Mouse (Mus musculus): Measurements from ENCODE around the gene Pcyt1a. TPM values are rescaled to one million over a fixed set of nuclear protein-coding genes. Genes with fewer than 3 reads are reported as not detected.
"Not testable (repeated sequence)": the region's sequence is repeated elsewhere in the genome, so short reads cannot be mapped to it uniquely, and the experiment has no call there.

Pcyt1a gene
- total RNA-seq, 2 experiments from 2014 or later: 73.1 to 78.1 TPM

GRCm38 (mm10) chr16:32434066-32434465 lies 3.3 kb downstream of the Pcyt1a start:
- DNase-seq: peak; percentile 38

GRCm38 (mm10) chr16:32434691-32435090 lies 4.0 kb downstream of the Pcyt1a start:
- peak; percentile 29 for DNase-seq

DNA sequence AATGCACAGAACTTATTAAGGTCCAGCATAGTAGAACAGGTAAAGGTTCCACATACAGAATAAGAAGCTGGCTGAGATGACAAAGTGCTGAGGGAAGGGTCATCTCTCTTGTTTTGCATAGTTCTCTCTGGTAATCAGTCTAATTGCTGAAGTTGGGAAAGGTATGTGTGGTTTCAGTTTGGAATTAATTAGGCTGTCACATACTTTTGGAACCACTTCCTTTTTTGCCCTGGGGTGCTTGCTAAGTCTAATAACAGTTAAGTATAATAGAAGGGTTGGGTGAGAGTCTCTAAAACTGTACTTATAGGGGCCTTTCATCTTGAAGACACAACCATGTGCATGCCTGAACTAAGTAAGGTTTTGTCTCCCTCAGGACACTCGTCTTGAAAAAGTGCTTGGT lies 5.9 kb downstream of the Pcyt1a start:
- no peak for DNase-seq

- no peak for DNase-seq
Observed at GRCm38 (mm10) chr16:32437266-32437665, 6.5 kb downstream of the Pcyt1a start.

GRCm38 (mm10) chr16:32441432-32441831 lies 10.7 kb downstream of the Pcyt1a start:
- DNase-seq: no peak

GRCm38 (mm10) chr16:32444615-32445014 lies 13.9 kb downstream of the Pcyt1a start:
- not testable (repeated sequence) for DNase-seq

DNA sequence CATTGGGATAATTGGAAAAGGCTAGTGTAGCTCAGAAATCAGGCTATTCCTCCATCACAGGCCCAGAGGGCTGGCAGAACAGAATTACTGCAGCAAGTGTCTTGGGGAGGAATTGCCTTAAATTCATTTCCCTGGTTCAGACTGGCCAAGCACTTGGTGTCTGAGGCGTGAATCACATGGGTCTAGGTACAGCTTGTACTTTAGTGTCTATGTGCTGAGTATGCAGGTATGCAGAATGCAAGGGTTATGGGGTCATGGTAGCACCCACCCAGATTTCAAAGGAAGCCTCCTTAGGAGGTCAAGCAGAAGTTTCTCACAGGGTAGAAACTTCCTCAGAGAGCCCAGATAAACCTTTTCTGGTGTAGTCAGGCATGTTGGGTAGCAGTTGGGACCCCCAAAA lies 14.8 kb downstream of the Pcyt1a start:
- DNase-seq: no peak

GRCm38 (mm10) chr16:32446563-32447138 lies 15.9 kb downstream of the Pcyt1a start:
- DNase-seq: no peak

GRCm38 (mm10) chr16:32449665-32450064 lies 18.9 kb downstream of the Pcyt1a start:
- no peak for DNase-seq

DNA sequence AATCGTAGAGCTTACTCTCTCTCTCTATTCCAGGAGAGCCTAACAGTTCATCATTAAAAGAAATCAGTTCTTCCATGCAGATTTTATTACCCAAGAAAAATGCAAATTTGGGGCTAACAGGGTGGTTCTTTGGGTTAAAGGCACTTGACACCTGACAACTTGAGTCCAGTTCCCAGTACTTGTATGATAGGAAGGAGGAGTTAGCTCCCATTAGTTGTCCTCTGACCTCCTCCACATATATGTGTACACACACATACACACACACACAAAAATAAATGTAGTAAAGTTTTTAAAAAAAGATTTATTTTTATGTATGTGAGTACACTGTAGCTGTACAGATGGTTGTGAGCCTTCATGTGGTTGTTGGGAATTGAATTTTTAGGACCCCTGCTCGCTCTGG lies 19.4 kb downstream of the Pcyt1a start:
- DNase-seq: no peak

DNA sequence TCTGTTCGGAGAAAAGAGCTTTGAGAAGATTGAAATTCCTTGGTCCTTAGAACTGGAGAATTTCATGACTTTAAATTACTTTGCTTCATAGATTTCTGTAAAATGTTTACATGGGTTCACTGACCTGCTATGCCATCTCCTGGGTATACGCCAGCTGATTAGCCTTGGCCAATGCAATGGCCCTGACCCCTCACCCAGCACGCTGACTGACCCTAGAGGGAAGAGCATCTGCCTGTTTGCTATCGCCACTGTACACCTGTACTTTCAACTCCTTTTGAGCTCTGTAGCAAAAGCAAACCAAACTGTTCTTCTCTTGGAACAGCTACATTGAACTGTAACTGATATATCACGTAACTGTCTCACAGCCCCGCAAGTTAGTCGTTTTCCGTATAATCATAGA lies 22.4 kb downstream of the Pcyt1a start:
- DNase-seq: peak; percentile 26

DNA sequence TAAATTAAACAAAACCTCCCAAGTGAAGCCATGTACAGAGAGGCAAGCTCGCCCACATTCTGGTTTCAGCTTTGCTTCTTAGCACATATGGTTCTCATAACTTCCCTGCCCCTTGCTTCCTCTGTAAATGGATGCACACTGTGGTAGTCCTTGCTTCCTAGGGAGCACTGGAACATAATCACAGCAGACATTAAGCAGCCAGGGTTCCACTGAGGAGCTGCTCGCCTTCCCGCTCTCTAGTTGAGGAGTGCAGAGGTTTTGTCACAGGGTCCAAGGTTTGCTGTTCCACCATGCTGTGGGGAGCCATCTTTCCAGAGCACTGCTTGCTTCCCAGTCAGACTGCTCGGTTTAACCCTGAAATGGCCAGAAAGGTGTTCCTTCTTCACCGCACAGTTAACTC lies 23.9 kb downstream of the Pcyt1a start:
- DNase-seq: no peak

DNA sequence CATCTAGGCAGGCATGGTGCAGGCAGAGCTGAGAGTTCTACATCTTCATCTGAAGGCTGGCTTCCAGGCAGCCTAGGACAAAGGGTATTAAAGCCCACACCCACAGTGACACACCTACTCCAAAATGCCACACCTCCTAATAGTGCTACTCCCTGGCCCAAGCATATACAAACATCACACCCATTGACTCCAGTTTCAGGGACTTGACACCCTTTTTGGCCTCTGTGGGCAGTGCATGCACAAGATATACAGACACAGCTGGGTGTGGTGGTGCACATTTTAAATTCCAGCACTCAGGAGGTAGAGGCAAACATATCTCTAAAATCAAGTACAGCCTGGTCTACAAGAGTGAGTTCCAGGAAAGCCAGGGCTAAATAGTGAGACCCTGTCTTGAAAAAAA lies 25.4 kb downstream of the Pcyt1a start:
- DNase-seq: no peak

- DNase-seq: no peak
Observed at GRCm38 (mm10) chr16:32456761-32457160, 26.0 kb downstream of the Pcyt1a start.

GRCm38 (mm10) chr16:32457589-32458386 lies 27.1 kb downstream of the Pcyt1a start:
- peak; percentile 71 for DNase-seq

DNA sequence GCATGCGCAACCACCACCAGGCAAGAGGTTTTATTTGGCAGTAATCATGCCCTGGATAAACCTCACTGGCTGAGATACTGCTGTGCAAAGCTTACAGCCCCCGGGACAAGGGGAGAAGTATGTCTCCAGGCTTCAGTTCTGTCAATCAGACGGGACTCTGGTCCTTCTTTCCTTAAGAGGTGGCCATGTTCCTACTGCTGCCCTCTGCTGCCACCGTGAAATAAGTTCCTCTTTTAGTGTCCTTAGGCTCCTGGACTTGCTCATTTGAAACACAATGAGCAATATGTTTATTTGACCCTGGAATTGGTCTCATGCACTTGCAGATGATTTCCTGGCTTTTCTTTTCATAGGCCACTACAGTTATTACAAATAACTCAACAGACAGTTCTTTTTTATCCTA lies 29.8 kb downstream of the Pcyt1a start:
- DNase-seq: peak; percentile 11

DNA sequence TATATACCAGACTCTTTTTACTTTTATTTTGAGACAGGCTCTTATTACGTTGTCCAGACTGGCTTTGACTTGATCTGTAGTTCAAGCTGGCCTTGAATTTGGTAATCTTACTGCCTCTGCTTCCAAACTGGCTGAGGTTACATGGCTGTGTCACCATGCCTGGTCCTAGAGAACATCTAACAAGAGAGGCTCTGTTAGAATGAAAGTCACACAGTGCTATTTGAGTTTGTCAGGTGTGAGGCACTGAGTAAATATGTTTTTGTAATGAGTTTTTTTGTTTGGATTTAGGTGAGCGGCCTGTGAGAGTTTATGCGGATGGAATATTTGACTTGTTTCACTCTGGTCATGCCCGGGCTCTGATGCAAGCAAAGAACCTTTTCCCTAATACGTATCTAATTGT lies 31.0 kb downstream of the Pcyt1a start:
- no peak for DNase-seq

DNA sequence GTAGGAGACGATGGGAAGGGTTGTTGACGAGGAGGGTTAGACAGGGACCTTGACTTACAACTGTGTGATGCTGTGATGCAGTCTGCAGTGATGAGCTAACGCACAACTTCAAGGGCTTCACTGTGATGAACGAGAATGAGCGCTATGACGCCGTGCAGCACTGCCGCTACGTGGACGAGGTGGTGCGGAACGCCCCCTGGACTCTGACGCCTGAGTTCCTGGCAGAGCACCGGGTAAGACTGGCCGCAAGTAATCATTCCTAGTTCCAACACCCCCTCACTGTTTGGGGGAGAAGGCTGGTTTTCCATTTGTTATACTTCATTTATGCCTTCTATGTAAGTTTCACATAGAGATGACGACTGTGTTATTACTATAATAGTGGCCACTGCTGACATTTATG lies 32.2 kb downstream of the Pcyt1a start:
- no peak for DNase-seq

GRCm38 (mm10) chr16:32463426-32463825 lies 32.7 kb downstream of the Pcyt1a start:
- no peak for DNase-seq

DNA sequence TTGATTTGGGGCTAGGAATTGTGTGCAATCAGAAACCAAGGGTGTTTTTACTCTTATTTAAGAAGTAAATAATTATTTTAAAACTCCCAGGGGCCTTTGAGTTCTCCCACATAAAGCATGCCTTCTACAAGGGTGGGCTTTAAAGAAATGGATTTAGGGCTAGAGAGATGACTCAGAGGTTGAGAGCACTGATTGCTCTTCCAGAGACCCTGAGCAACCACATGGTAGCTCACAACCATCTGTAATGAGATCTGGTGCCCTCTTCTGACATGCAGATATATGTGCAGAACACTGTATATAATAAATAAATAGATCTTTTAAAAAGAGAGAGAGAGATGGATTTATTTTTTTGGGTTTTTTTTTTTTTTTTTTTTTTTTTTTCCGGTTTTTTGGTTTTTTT lies 34.2 kb downstream of the Pcyt1a start:
- DNase-seq: no peak

GRCm38 (mm10) chr16:32468488-32468887 lies 37.8 kb downstream of the Pcyt1a start:
- no peak for DNase-seq

GRCm38 (mm10) chr16:32469404-32470105 lies 38.8 kb downstream of the Pcyt1a start:
- DNase-seq: no peak

GRCm38 (mm10) chr16:32472276-32473015 lies 41.7 kb downstream of the Pcyt1a start:
- no peak for DNase-seq
